Mouse (Mus musculus): ENCODE data around the gene Slc37a1. TPM values are rescaled to one million over a fixed set of nuclear protein-coding genes. Genes with fewer than 3 reads are reported as not detected.

Slc37a1 gene
- polyA plus RNA-seq, 1 experiment from 2014 or later: 4.6 TPM

DNA sequence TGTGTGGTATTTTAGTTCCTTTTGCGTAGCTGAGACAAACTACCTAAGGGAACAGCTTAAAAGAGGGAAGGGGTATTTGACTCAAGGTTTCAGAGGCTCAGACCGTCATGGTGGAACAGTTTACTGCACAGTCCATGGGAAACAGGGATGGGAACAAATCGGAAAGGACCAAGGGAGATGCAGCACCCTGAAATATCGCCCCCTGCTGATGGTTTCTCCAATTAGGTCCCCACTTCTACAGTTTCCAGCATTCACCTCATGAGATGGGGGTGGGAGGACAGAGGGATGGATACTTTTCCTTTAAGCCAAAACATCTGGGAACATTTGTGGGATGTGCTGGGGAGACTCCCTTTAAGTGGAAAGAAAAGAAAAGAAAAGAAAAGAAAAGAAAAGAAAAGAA is 26.8 kb upstream of the Slc37a1 start:
- H3K27me3 ChIP-seq: no peaks in the 10 kb centered on the region
- WGBS: 66% methylated on average over 4 of the region's 4 CpGs
- no peak for ATAC-seq (ENCODE audit: insufficient number of reproducible peaks, low FRiP score, low TSS enrichment, low read depth)

GRCm38 (mm10) chr17:31260430-31260829 is 26.2 kb upstream of the Slc37a1 start:
- Histone ChIP-seq H3K9me3 (replicated peaks) (no peaks in the 10 kb centered on the region), H3K4me2 (replicated peaks) (no peak overlapping the region), H3K27me3 (no peaks in the 10 kb centered on the region), H3K9ac (no peak overlapping the region), H3K4me1 (0 out of 2 replicates have a peak, but pooled peaks cover 4% of the 10 kb centered on the region), H3K36me3 (no peaks in the 10 kb centered on the region), H3K4me3 (replicated peaks) (no peak overlapping the region), H3K27ac (replicated peaks) (no peak overlapping the region)
- no peak for ATAC-seq (ENCODE audit: insufficient number of reproducible peaks, low FRiP score, low TSS enrichment, low read depth)
- WGBS: 78% methylated on average over 7 of the region's 7 CpGs

More for the DNA sequence above, 26.8 kb upstream of the Slc37a1 start:
- no peak overlapping the region for H3K4me3 ChIP-seq (replicated peaks)
- H3K4me1 ChIP-seq: no peaks in the 10 kb centered on the region
- H3K9me3 ChIP-seq (replicated peaks): no peaks in the 10 kb centered on the region
- no peak overlapping the region for H3K9ac ChIP-seq
- no peak overlapping the region for H3K4me2 ChIP-seq (replicated peaks)
- no peaks in the 10 kb centered on the region for H3K36me3 ChIP-seq
- no peak overlapping the region for H3K27ac ChIP-seq (replicated peaks)

GRCm38 (mm10) chr17:31261352-31261751 is 25.2 kb upstream of the Slc37a1 start:
- 0 out of 2 replicates have a peak, but pooled peaks cover 4% of the 10 kb centered on the region for H3K4me1 ChIP-seq
- H3K9me3 ChIP-seq (replicated peaks): no peaks in the 10 kb centered on the region
- H3K9ac ChIP-seq: no peak overlapping the region
- no peaks in the 10 kb centered on the region for H3K27me3 ChIP-seq
- 80% methylated on average over 6 of the region's 6 CpGs for WGBS
- no peak overlapping the region for H3K4me2 ChIP-seq (replicated peaks)
- H3K4me3 ChIP-seq (replicated peaks): no peak overlapping the region
- ATAC-seq (ENCODE audit: insufficient number of reproducible peaks, low FRiP score, low TSS enrichment, low read depth): no peak
- no peaks in the 10 kb centered on the region for H3K36me3 ChIP-seq
- H3K27ac ChIP-seq (replicated peaks): no peak overlapping the region

DNA sequence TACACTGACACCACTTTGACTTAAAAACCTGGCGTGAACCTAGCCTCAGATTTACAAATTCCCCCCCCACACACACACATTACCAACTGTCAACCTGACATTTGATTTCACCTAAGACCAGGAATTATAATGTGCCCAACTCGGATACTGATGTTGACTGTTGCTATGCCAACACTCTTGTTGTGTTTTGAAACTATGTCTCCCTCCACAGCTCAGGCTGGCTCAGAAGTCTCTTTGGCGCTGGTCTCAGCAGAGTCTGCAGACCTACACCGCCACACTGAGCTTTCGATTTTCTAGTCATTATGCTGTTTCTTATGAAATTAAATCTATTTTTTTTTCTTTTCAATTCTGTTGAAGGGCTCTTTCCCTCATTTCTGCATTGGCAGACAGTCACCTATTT is 23.9 kb upstream of the Slc37a1 start:
- 0 out of 2 replicates have a peak, but pooled peaks cover 4% of the 10 kb centered on the region for H3K4me1 ChIP-seq
- ATAC-seq (ENCODE audit: insufficient number of reproducible peaks, low FRiP score, low TSS enrichment, low read depth): no peak
- H3K27ac ChIP-seq (replicated peaks): no peak overlapping the region
- H3K4me3 ChIP-seq (replicated peaks): no peak overlapping the region
- H3K9ac ChIP-seq: no peak overlapping the region
- no peaks in the 10 kb centered on the region for H3K27me3 ChIP-seq
- no peaks in the 10 kb centered on the region for H3K36me3 ChIP-seq
- H3K4me2 ChIP-seq (replicated peaks): no peak overlapping the region
- H3K9me3 ChIP-seq (replicated peaks): no peaks in the 10 kb centered on the region
- WGBS: 53% methylated on average over 5 of the region's 5 CpGs

DNA sequence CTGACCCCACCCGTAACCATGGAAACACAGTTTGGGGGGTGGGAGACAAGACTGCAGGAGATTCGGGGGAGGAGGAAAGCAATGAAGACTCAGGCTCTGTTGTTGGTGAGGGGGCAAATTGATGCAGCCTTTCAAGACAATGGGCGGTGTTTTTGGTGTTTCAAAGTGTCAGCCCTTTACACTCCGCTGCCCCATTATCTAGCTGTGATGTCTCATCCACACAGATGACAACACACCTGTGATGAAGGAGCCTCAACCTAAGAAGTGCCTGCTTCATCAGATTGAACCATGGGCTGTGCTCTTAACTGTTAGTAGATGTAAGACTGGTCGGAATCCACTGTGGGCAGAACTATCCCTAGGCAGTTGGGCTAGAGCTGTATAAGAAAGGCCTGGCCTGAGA is 22.8 kb upstream of the Slc37a1 start:
- 0 out of 2 replicates have a peak, but pooled peaks cover 4% of the 10 kb centered on the region for H3K4me1 ChIP-seq
- no peak overlapping the region for H3K4me3 ChIP-seq (replicated peaks)
- no peak overlapping the region for H3K27ac ChIP-seq (replicated peaks)
- no peak overlapping the region for H3K4me2 ChIP-seq (replicated peaks)
- no peak overlapping the region for H3K9ac ChIP-seq
- no peak for ATAC-seq (ENCODE audit: insufficient number of reproducible peaks, low FRiP score, low TSS enrichment, low read depth)
- WGBS: 90% methylated on average over 5 of the region's 5 CpGs
- H3K9me3 ChIP-seq (replicated peaks): no peaks in the 10 kb centered on the region
- no peaks in the 10 kb centered on the region for H3K27me3 ChIP-seq
- no peaks in the 10 kb centered on the region for H3K36me3 ChIP-seq

DNA sequence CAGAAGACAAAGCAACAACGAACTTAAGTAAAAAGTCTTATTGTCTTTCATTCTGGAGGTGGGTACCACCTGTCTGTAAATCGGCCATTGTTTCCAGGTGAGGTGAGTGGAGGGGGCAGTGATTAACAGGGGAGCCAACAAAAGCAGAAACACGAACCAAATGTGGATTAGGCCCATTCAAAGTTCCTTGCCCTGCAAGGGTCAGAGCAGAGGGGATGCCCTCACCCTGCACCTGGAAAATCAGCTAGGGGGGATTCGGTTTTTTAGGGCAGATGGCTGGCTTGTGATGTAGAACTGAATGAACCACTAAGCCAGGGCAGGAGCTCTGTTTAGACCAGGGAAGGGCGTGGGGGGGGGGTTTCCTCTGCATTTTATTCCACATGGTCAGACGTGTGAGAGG is 22.2 kb upstream of the Slc37a1 start:
- H3K27me3 ChIP-seq: no peaks in the 10 kb centered on the region
- H3K4me3 ChIP-seq (replicated peaks): no peak overlapping the region
- H3K9ac ChIP-seq: no peak overlapping the region
- H3K27ac ChIP-seq (replicated peaks): no peak overlapping the region
- H3K4me1 ChIP-seq: 0 out of 2 replicates have a peak, but pooled peaks cover 4% of the 10 kb centered on the region
- H3K4me2 ChIP-seq (replicated peaks): no peak overlapping the region
- WGBS: 46% methylated on average over 6 of the region's 6 CpGs
- no peaks in the 10 kb centered on the region for H3K36me3 ChIP-seq
- ATAC-seq (ENCODE audit: insufficient number of reproducible peaks, low FRiP score, low TSS enrichment, low read depth): no peak
- no peaks in the 10 kb centered on the region for H3K9me3 ChIP-seq (replicated peaks)

- no peaks in the 10 kb centered on the region for H3K27me3 ChIP-seq
- ATAC-seq (ENCODE audit: insufficient number of reproducible peaks, low FRiP score, low TSS enrichment, low read depth): no peak
- no peak overlapping the region for H3K27ac ChIP-seq (replicated peaks)
- no peaks in the 10 kb centered on the region for H3K9me3 ChIP-seq (replicated peaks)
- H3K4me1 ChIP-seq: 0 out of 2 replicates have a peak, but pooled peaks cover 4% of the 10 kb centered on the region
- no peak overlapping the region for H3K4me2 ChIP-seq (replicated peaks)
- H3K36me3 ChIP-seq: no peaks in the 10 kb centered on the region
- no peak overlapping the region for H3K9ac ChIP-seq
- no peak overlapping the region for H3K4me3 ChIP-seq (replicated peaks)
- 12% methylated on average over 3 of the region's 3 CpGs for WGBS
Observed at GRCm38 (mm10) chr17:31265171-31265572, 21.4 kb upstream of the Slc37a1 start.

DNA sequence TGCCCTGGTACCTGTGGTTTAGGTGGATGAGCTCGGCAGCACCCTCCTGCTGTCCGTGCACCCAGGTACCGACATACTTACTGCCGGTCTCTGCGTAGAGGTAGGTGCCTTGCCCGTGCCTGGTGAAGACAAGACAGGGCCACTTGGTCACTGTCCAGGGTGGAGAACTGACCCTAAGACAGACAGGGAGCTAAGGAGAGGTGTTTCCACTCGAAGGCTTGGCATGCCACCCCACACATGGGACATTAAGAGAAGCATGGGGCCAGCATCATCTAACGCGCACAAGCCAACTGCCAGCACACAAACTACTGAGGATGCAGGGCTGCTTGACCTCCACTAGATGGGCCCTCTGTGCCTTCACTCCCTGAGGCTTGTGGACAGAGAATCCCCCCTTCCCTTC is 20.8 kb upstream of the Slc37a1 start:
- no peak overlapping the region for H3K9ac ChIP-seq
- no peaks in the 10 kb centered on the region for H3K27me3 ChIP-seq
- H3K4me2 ChIP-seq (replicated peaks): no peak overlapping the region
- H3K36me3 ChIP-seq: no peaks in the 10 kb centered on the region
- WGBS: 93% methylated on average over 9 of the region's 9 CpGs
- ATAC-seq (ENCODE audit: insufficient number of reproducible peaks, low FRiP score, low TSS enrichment, low read depth): no peak
- H3K27ac ChIP-seq (replicated peaks): no peak overlapping the region
- H3K9me3 ChIP-seq (replicated peaks): no peaks in the 10 kb centered on the region
- H3K4me3 ChIP-seq (replicated peaks): no peak overlapping the region
- H3K4me1 ChIP-seq: 0 out of 2 replicates have a peak, but pooled peaks cover 4% of the 10 kb centered on the region

- WGBS: 80% methylated on average over 7 of the region's 7 CpGs
- ATAC-seq (ENCODE audit: insufficient number of reproducible peaks, low FRiP score, low TSS enrichment, low read depth): no peak
- Histone ChIP-seq H3K9ac (no peak overlapping the region), H3K9me3 (replicated peaks) (no peaks in the 10 kb centered on the region), H3K27ac (replicated peaks) (no peak overlapping the region), H3K4me3 (replicated peaks) (no peak overlapping the region), H3K36me3 (no peaks in the 10 kb centered on the region), H3K4me2 (replicated peaks) (no peak overlapping the region), H3K27me3 (no peaks in the 10 kb centered on the region), H3K4me1 (0 out of 2 replicates have a peak, but pooled peaks cover 4% of the 10 kb centered on the region)
Observed at GRCm38 (mm10) chr17:31266321-31266950, 20.2 kb upstream of the Slc37a1 start.

- Histone ChIP-seq H3K4me1 (0 out of 2 replicates have a peak, but pooled peaks cover 4% of the 10 kb centered on the region), H3K4me2 (replicated peaks) (no peak overlapping the region)
- WGBS: 45% methylated on average over 4 of the region's 4 CpGs
Observed at GRCm38 (mm10) chr17:31267138-31267537, 19.5 kb upstream of the Slc37a1 start.

GRCm38 (mm10) chr17:31267603-31268002 is 19.0 kb upstream of the Slc37a1 start:
- H3K4me2 ChIP-seq (replicated peaks): no peak overlapping the region
- H3K4me3 ChIP-seq (replicated peaks): no peak overlapping the region
- H3K9me3 ChIP-seq (replicated peaks): no peaks in the 10 kb centered on the region
- H3K27me3 ChIP-seq: no peaks in the 10 kb centered on the region
- H3K4me1 ChIP-seq: 0 out of 2 replicates have a peak, but pooled peaks cover 4% of the 10 kb centered on the region
- no peak overlapping the region for H3K27ac ChIP-seq (replicated peaks)
- H3K9ac ChIP-seq: no peak overlapping the region
- H3K36me3 ChIP-seq: no peaks in the 10 kb centered on the region
- WGBS: 66% methylated on average over 6 of the region's 6 CpGs
- ATAC-seq (ENCODE audit: insufficient number of reproducible peaks, low FRiP score, low TSS enrichment, low read depth): no peak

More at GRCm38 (mm10) chr17:31267138-31267537, 19.5 kb upstream of the Slc37a1 start:
- Histone ChIP-seq H3K4me3 (replicated peaks) (no peak overlapping the region), H3K36me3 (no peaks in the 10 kb centered on the region), H3K27ac (replicated peaks) (no peak overlapping the region), H3K9me3 (replicated peaks) (no peaks in the 10 kb centered on the region), H3K9ac (no peak overlapping the region), H3K27me3 (no peaks in the 10 kb centered on the region)
- no peak for ATAC-seq (ENCODE audit: insufficient number of reproducible peaks, low FRiP score, low TSS enrichment, low read depth)

DNA sequence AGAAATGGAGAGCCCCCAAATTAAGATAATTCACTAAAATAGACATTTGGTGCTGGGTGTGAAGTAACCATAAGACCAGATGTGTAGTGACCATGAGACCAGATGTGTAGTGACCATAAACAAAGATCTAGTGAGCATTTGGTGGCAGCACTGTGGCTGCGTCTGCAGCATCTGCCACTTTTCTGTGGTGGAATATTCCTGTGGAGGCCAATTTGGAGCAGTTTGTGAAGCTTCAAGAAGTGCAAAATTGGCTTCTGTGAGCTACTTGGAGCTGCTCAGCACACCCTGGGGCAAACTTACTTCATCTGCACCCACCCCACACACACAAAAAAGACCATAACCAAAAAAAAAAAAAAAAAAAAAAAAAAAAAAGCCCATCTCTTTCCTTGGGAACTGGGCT is 18.6 kb upstream of the Slc37a1 start:
- no peak overlapping the region for H3K9ac ChIP-seq
- no peaks in the 10 kb centered on the region for H3K9me3 ChIP-seq (replicated peaks)
- 0 out of 2 replicates have a peak, but pooled peaks cover 4% of the 10 kb centered on the region for H3K4me1 ChIP-seq
- no peak for ATAC-seq (ENCODE audit: insufficient number of reproducible peaks, low FRiP score, low TSS enrichment, low read depth)
- no peak overlapping the region for H3K4me2 ChIP-seq (replicated peaks)
- H3K36me3 ChIP-seq: no peaks in the 10 kb centered on the region
- no peak overlapping the region for H3K4me3 ChIP-seq (replicated peaks)
- no peaks in the 10 kb centered on the region for H3K27me3 ChIP-seq
- WGBS: 74% methylated on average over 1 of the region's 1 CpGs
- H3K27ac ChIP-seq (replicated peaks): no peak overlapping the region
